8 mouse cellular contexts compared by ENCODE assay signal in genomic region chr13:65112459-65113110, GRCm38 (mm10). TPM values are rescaled to one million over a fixed set of nuclear protein-coding genes. Genes with fewer than 3 reads are reported as not detected.
A peak's percentile ranks its signal among the peaks of the same experiment; 100 is the strongest.
DNase-seq lines count a peak whose midpoint lies in the region; ATAC-seq and TF ChIP-seq lines count a peak whose summit lies in the region.

Gene Mfsd14b (minus strand): TSS chr13:65112975.

- TF ChIP-seq POLR2A in olfactory bulb, adult 2 months (IDR thresholded peaks at IDR 0.05; ENCODE audit: insufficient read depth, low read depth, low read length), result peak; percentile 86
- peak; percentile 68; the same call in 1 of the 2 replicates for TF ChIP-seq POLR2A in thymus, adult 2 months (IDR thresholded peaks at IDR 0.05; ENCODE audit: control insufficient read depth, extremely low read depth, insufficient read depth, low read length, poor library complexity)

- no peak for TF ChIP-seq CTCF in G1E (IDR thresholded peaks at IDR 0.05; ENCODE audit: low read depth, low read length)
- no peak for TF ChIP-seq CTCF in layer of hippocampus, adult 2 months (conservative IDR thresholded peaks at IDR 0.05)
- no peak for TF ChIP-seq CTCF in lung, embryonic 14.5 days (IDR thresholded peaks at IDR 0.05; ENCODE audit: low read depth)
- no peak for TF ChIP-seq CTCF in olfactory bulb, adult 2 months (IDR thresholded peaks at IDR 0.05; ENCODE audit: insufficient read depth, low read depth, low read length)
- no peak for TF ChIP-seq CTCF in thymus, adult 2 months (IDR thresholded peaks at IDR 0.05; ENCODE audit: borderline replicate concordance, control insufficient read depth, extremely low read depth, insufficient read depth, low read length, poor library complexity)

- peak within 1 kb of the TSS; percentile 76 for H3K9ac ChIP-seq in forebrain, embryonic 16.5 days (replicated peaks; ENCODE audit: low read depth, low read length)
- H3K9ac ChIP-seq in lung, embryonic 14.5 days, result peak within 1 kb of the TSS; percentile 95

- DNase-seq in G1E (ENCODE audit: low spot score), result peak; percentile 76
- DNase-seq in cerebellum, adult 18-20 months, result peak; percentile 90 to 93
- DNase-seq in heart, postnatal 36 days, result peak; percentile 88 to 90
- peak; percentile 91 to 95 for DNase-seq in layer of hippocampus, adult 2 months (ENCODE audit: low spot score in 2 of 2)
- peak; percentile 97 for DNase-seq in lung, embryonic 14.5 days
- peak; percentile 87 for DNase-seq in thymus, adult 2 months

- intact Hi-C loops in heart, postnatal 36 days (cut with DNase I), result loop anchor here (5.0 to 10.0 kb wide), 2 partner anchors 130 to 162 kb away; partner anchors contain the start of gene Zfp369

- peaks cover 7% of the 10 kb centered on the region for H3K36me3 ChIP-seq in G1E (replicated peaks)
- no peaks in the 10 kb centered on the region for H3K36me3 ChIP-seq in forebrain, embryonic 16.5 days (ENCODE audit: control insufficient read depth, insufficient read depth)
- no peaks in the 10 kb centered on the region for H3K36me3 ChIP-seq in lung, embryonic 14.5 days (ENCODE audit: insufficient read depth)
- H3K36me3 ChIP-seq in thymus, adult 2 months (ENCODE audit: control insufficient read depth, insufficient read depth, low read length), result no peaks in the 10 kb centered on the region

- WGBS in forebrain, embryonic 16.5 days, result under 1% methylated on average over 60 of the region's 60 CpGs
- WGBS in lung, embryonic 14.5 days, result under 1% methylated on average over 60 of the region's 60 CpGs
- under 1% methylated on average over 60 of the region's 60 CpGs for WGBS in olfactory bulb, adult 2 months
- under 1% methylated on average over 60 of the region's 60 CpGs for WGBS in thymus, adult 2 months

- H3K4me3 ChIP-seq in G1E (ENCODE audit: low read depth, low read length), result peak within 1 kb of the TSS; percentile 90
- H3K4me3 ChIP-seq in forebrain, embryonic 16.5 days (replicated peaks; ENCODE audit: low read length), result peak within 1 kb of the TSS; percentile 76
- peak within 1 kb of the TSS; percentile 76 for H3K4me3 ChIP-seq in layer of hippocampus, adult 2 months
- peak within 1 kb of the TSS; percentile 82 for H3K4me3 ChIP-seq in lung, embryonic 14.5 days (ENCODE audit: low read depth, low read length)
- peak within 1 kb of the TSS; percentile 96 for H3K4me3 ChIP-seq in olfactory bulb, adult 2 months (ENCODE audit: insufficient read depth, low read depth, low read length)
- H3K4me3 ChIP-seq in thymus, adult 2 months (ENCODE audit: control insufficient read depth, insufficient read depth, low read length), result peak within 1 kb of the TSS; percentile 85

- peak; percentile 91 for ATAC-seq in G1E (ENCODE audit: extremely low read depth, insufficient number of reproducible peaks, low FRiP score, poor library complexity, severe bottlenecking)
- peak; percentile 99 for ATAC-seq in forebrain, embryonic 16.5 days
- peak; percentile 100 for ATAC-seq in lung, embryonic 14.5 days (ENCODE audit: insufficient read depth)

- no peaks in the 10 kb centered on the region for H3K27me3 ChIP-seq in G1E (ENCODE audit: insufficient read depth, low read length)
- H3K27me3 ChIP-seq in forebrain, embryonic 16.5 days (replicated peaks; ENCODE audit: control insufficient read depth, insufficient read depth, low read length), result no peaks in the 10 kb centered on the region
- H3K27me3 ChIP-seq in lung, embryonic 14.5 days (ENCODE audit: insufficient read depth, low read length), result no peaks in the 10 kb centered on the region
- H3K27me3 ChIP-seq in thymus, adult 2 months (ENCODE audit: control insufficient read depth, insufficient read depth, low read length), result no peaks in the 10 kb centered on the region

- no peaks in the 10 kb centered on the region for H3K9me3 ChIP-seq in G1E (replicated peaks)
- H3K9me3 ChIP-seq in forebrain, embryonic 16.5 days (ENCODE audit: control insufficient read depth, low read length), result peaks cover 3% of the 10 kb centered on the region
- no peaks in the 10 kb centered on the region for H3K9me3 ChIP-seq in lung, embryonic 14.5 days (ENCODE audit: low read depth, low read length)

- H3K4me1 ChIP-seq in G1E (ENCODE audit: insufficient read depth, low read depth, low read length), result peaks cover 21% of the 10 kb centered on the region
- peaks cover 4% of the 10 kb centered on the region for H3K4me1 ChIP-seq in forebrain, embryonic 16.5 days (replicated peaks; ENCODE audit: control insufficient read depth, insufficient read depth, low read length)
- H3K4me1 ChIP-seq in lung, embryonic 14.5 days (ENCODE audit: insufficient read depth), result no peaks in the 10 kb centered on the region
- peaks cover 2% of the 10 kb centered on the region; the same call in 1 of the 2 replicates for H3K4me1 ChIP-seq in olfactory bulb, adult 2 months (ENCODE audit: control insufficient read depth, insufficient read depth, low read length)
- H3K4me1 ChIP-seq in thymus, adult 2 months (replicated peaks; ENCODE audit: control insufficient read depth, insufficient read depth, low read length), result no peaks in the 10 kb centered on the region; the same call in 1 of the 2 replicates

- H3K4me2 ChIP-seq in forebrain, embryonic 16.5 days (ENCODE audit: low read length), result peak within 1 kb of the TSS; percentile 63
- peak within 1 kb of the TSS; percentile 82 for H3K4me2 ChIP-seq in lung, embryonic 14.5 days

- peak within 1 kb of the TSS; percentile 78 for H3K27ac ChIP-seq in forebrain, embryonic 16.5 days (ENCODE audit: low read length)
- peak within 1 kb of the TSS; percentile 87 for H3K27ac ChIP-seq in layer of hippocampus, adult 2 months
- H3K27ac ChIP-seq in lung, embryonic 14.5 days (ENCODE audit: low read depth), result peak within 1 kb of the TSS; percentile 93
- H3K27ac ChIP-seq in olfactory bulb, adult 2 months (ENCODE audit: insufficient read depth, low read depth, low read length), result peak within 1 kb of the TSS; percentile 69
- H3K27ac ChIP-seq in thymus, adult 2 months (ENCODE audit: control insufficient read depth, insufficient read depth, low read length), result peak within 1 kb of the TSS; percentile 41; the same call in 1 of the 2 replicates

RNA-seq across cellular contexts. Expression of gene Mfsd14b, which starts in this region (rescaled TPM):
- total RNA-seq in G1E (2014; fragmentation: Nextera tagmentation), result 91.6 and 103 TPM in 2 replicates
- 67.1 and 74.7 TPM in 2 replicates for total RNA-seq in G1E (2017)
- polyA plus RNA-seq in G1E (2012), result 21.0 and 23.0 TPM in 2 replicates
- polyA plus RNA-seq in forebrain, embryonic 16.5 days (2015; fragmentation: Nextera tagmentation; extraction: Ambion mirVana), result 33.5 and 40.0 TPM in 2 replicates
- total RNA-seq in heart, postnatal 36 days (2021), result 10 to 100 TPM; 18.8 to 19.4 TPM
- total RNA-seq in layer of hippocampus, adult 2 months (2021), result 10 to 100 TPM; 39.8 to 41.4 TPM
- polyA plus RNA-seq in lung, embryonic 14.5 days (2014; fragmentation: Nextera tagmentation; extraction: Ambion mirVana), result 56.8 and 58.3 TPM in 2 replicates
- polyA plus RNA-seq in olfactory bulb, adult 2 months (2012; ENCODE audit: insufficient read depth, insufficient read length, low replicate concordance, missing spikeins), result not detected in 2 replicates
- 17.9 and 19.5 TPM in 2 replicates for polyA plus RNA-seq in thymus, adult 2 months (2012; rRNA removed)

Comparison
In these comparisons a context has a peak if more than half of its experiments do, and no peak if none do; other contexts are left out.
1. Peak in every context shown above with its lines: DNase-seq, ATAC-seq, H3K4me3 ChIP-seq and H3K27ac ChIP-seq.
2. H3K27ac ChIP-seq: peak in every context shown above with its lines; median percentile 93 in lung, embryonic 14.5 days; 87 in layer of hippocampus, adult 2 months; 78 in forebrain, embryonic 16.5 days; 69 in olfactory bulb, adult 2 months; 41 in thymus, adult 2 months.